Mouse (Mus musculus): ENCODE measurements around the gene Dip2c. TPM values are rescaled to one million over a fixed set of nuclear protein-coding genes. Genes with fewer than 3 reads are reported as not detected.

Dip2c gene
- polyA plus RNA-seq, 1 experiment from 2014 or later = 13.8 TPM

- H3K4me2 ChIP-seq (ENCODE audit: low read length) = no peak overlapping the region
- H3K9ac ChIP-seq (ENCODE audit: low read depth, low read length) = no peak overlapping the region
- H3K9me3 ChIP-seq (replicated peaks; ENCODE audit: control insufficient read depth, low read length, poor library complexity, severe bottlenecking) = no peaks in the 10 kb centered on the region
- no peaks in the 10 kb centered on the region for H3K36me3 ChIP-seq (ENCODE audit: control insufficient read depth, insufficient read depth, low read length)
- H3K4me3 ChIP-seq (ENCODE audit: low read depth, low read length) = no peak overlapping the region
- WGBS = 96% methylated on average over 1 of the region's 1 CpGs
- no peak for ATAC-seq
- no peak overlapping the region for H3K27ac ChIP-seq (ENCODE audit: low read length)
- H3K4me1 ChIP-seq (ENCODE audit: control insufficient read depth, insufficient read depth, low read length) = no peaks in the 10 kb centered on the region
- H3K27me3 ChIP-seq (ENCODE audit: control insufficient read depth, insufficient read depth, low read depth, low read length) = no peaks in the 10 kb centered on the region
These were observed 197.1 kb downstream of the Dip2c start for GRCm38 (mm10) chr13:9473383-9473782.

- Histone ChIP-seq H3K27me3 (ENCODE audit: control insufficient read depth, insufficient read depth, low read depth, low read length) (no peaks in the 10 kb centered on the region), H3K4me3 (ENCODE audit: low read depth, low read length) (no peak overlapping the region), H3K4me1 (ENCODE audit: control insufficient read depth, insufficient read depth, low read length) (no peaks in the 10 kb centered on the region; the same call in 1 of the 2 replicates), H3K4me2 (ENCODE audit: low read length) (no peak overlapping the region), H3K36me3 (ENCODE audit: control insufficient read depth, insufficient read depth, low read length) (no peaks in the 10 kb centered on the region), H3K9me3 (replicated peaks; ENCODE audit: control insufficient read depth, low read length, poor library complexity, severe bottlenecking) (no peaks in the 10 kb centered on the region), H3K27ac (ENCODE audit: low read length) (no peak overlapping the region), H3K9ac (ENCODE audit: low read depth, low read length) (no peak overlapping the region)
- WGBS = 72% methylated on average over 1 of the region's 1 CpGs
- ATAC-seq = no peak
These were observed 205.4 kb downstream of the Dip2c start for GRCm38 (mm10) chr13:9481722-9482121.

- Histone ChIP-seq H3K27ac (ENCODE audit: low read length) (no peak overlapping the region), H3K4me1 (ENCODE audit: control insufficient read depth, insufficient read depth, low read length) (no peaks in the 10 kb centered on the region; the same call in 1 of the 2 replicates), H3K4me2 (ENCODE audit: low read length) (no peak overlapping the region), H3K9ac (ENCODE audit: low read depth, low read length) (no peak overlapping the region), H3K9me3 (replicated peaks; ENCODE audit: control insufficient read depth, low read length, poor library complexity, severe bottlenecking) (no peaks in the 10 kb centered on the region), H3K27me3 (ENCODE audit: control insufficient read depth, insufficient read depth, low read depth, low read length) (no peaks in the 10 kb centered on the region), H3K36me3 (ENCODE audit: control insufficient read depth, insufficient read depth, low read length) (no peaks in the 10 kb centered on the region), H3K4me3 (ENCODE audit: low read depth, low read length) (no peak overlapping the region)
- ATAC-seq = no peak
- 94% methylated on average over 3 of the region's 3 CpGs for WGBS
These were observed 213.4 kb downstream of the Dip2c start for GRCm38 (mm10) chr13:9489696-9490095.

- Histone ChIP-seq H3K27me3 (ENCODE audit: control insufficient read depth, insufficient read depth, low read depth, low read length) (no peaks in the 10 kb centered on the region), H3K4me2 (ENCODE audit: low read length) (0 out of 2 replicates have a peak overlapping the region, but pooled peaks have one; percentile 26), H3K4me3 (ENCODE audit: low read depth, low read length) (peak overlapping the region; percentile 1; the same call in 1 of the 2 replicates), H3K36me3 (ENCODE audit: control insufficient read depth, insufficient read depth, low read length) (no peaks in the 10 kb centered on the region), H3K4me1 (ENCODE audit: control insufficient read depth, insufficient read depth, low read length) (no peaks in the 10 kb centered on the region), H3K9ac (ENCODE audit: low read depth, low read length) (no peak overlapping the region), H3K9me3 (replicated peaks; ENCODE audit: control insufficient read depth, low read length, poor library complexity, severe bottlenecking) (no peaks in the 10 kb centered on the region), H3K27ac (ENCODE audit: low read length) (no peak overlapping the region)
- no peak for ATAC-seq
- 71% methylated on average over 21 of the region's 21 CpGs for WGBS
These were observed 218.4 kb downstream of the Dip2c start for GRCm38 (mm10) chr13:9494726-9495125.

- 81% methylated on average over 6 of the region's 6 CpGs for WGBS
- no peak for ATAC-seq
These were observed 228.0 kb downstream of the Dip2c start for GRCm38 (mm10) chr13:9504118-9504856.

GRCm38 (mm10) chr13:9538556-9538955 lies 262.2 kb downstream of the Dip2c start:
- H3K36me3 ChIP-seq (ENCODE audit: control insufficient read depth, insufficient read depth, low read length) = 0 out of 2 replicates have a peak, but pooled peaks cover 2% of the 10 kb centered on the region
- no peak overlapping the region for H3K4me2 ChIP-seq (ENCODE audit: low read length)
- no peak for ATAC-seq
- H3K4me3 ChIP-seq (ENCODE audit: low read depth, low read length) = no peak overlapping the region
- no peaks in the 10 kb centered on the region for H3K9me3 ChIP-seq (replicated peaks; ENCODE audit: control insufficient read depth, low read length, poor library complexity, severe bottlenecking)
- H3K4me1 ChIP-seq (ENCODE audit: control insufficient read depth, insufficient read depth, low read length) = no peaks in the 10 kb centered on the region
- no peak overlapping the region for H3K9ac ChIP-seq (ENCODE audit: low read depth, low read length)
- H3K27ac ChIP-seq (ENCODE audit: low read length) = no peak overlapping the region
- no peaks in the 10 kb centered on the region for H3K27me3 ChIP-seq (ENCODE audit: control insufficient read depth, insufficient read depth, low read depth, low read length)

More at GRCm38 (mm10) chr13:9504118-9504856, 228.0 kb downstream of the Dip2c start:
- H3K4me2 ChIP-seq (ENCODE audit: low read length) = no peak overlapping the region
- H3K36me3 ChIP-seq (ENCODE audit: control insufficient read depth, insufficient read depth, low read length) = no peaks in the 10 kb centered on the region
- no peak overlapping the region for H3K4me3 ChIP-seq (ENCODE audit: low read depth, low read length)
- H3K9me3 ChIP-seq (replicated peaks; ENCODE audit: control insufficient read depth, low read length, poor library complexity, severe bottlenecking) = no peaks in the 10 kb centered on the region
- H3K27ac ChIP-seq (ENCODE audit: low read length) = no peak overlapping the region
- no peak overlapping the region for H3K9ac ChIP-seq (ENCODE audit: low read depth, low read length)
- no peaks in the 10 kb centered on the region for H3K27me3 ChIP-seq (ENCODE audit: control insufficient read depth, insufficient read depth, low read depth, low read length)
- no peaks in the 10 kb centered on the region; the same call in 1 of the 2 replicates for H3K4me1 ChIP-seq (ENCODE audit: control insufficient read depth, insufficient read depth, low read length)

GRCm38 (mm10) chr13:9547698-9548344 lies 271.5 kb downstream of the Dip2c start:
- Histone ChIP-seq H3K27ac (ENCODE audit: low read length) (no peak overlapping the region), H3K4me1 (ENCODE audit: control insufficient read depth, insufficient read depth, low read length) (0 out of 2 replicates have a peak, but pooled peaks cover 3% of the 10 kb centered on the region), H3K9ac (ENCODE audit: low read depth, low read length) (no peak overlapping the region), H3K4me3 (ENCODE audit: low read depth, low read length) (no peak overlapping the region), H3K36me3 (ENCODE audit: control insufficient read depth, insufficient read depth, low read length) (no peaks in the 10 kb centered on the region), H3K9me3 (replicated peaks; ENCODE audit: control insufficient read depth, low read length, poor library complexity, severe bottlenecking) (no peaks in the 10 kb centered on the region), H3K27me3 (ENCODE audit: control insufficient read depth, insufficient read depth, low read depth, low read length) (no peaks in the 10 kb centered on the region), H3K4me2 (ENCODE audit: low read length) (no peak overlapping the region)
- no peak for ATAC-seq
- 16% methylated on average over 9 of the region's 9 CpGs for WGBS

- WGBS = 100% methylated on average over 1 of the region's 1 CpGs
- Histone ChIP-seq H3K9ac (ENCODE audit: low read depth, low read length) (no peak overlapping the region), H3K4me1 (ENCODE audit: control insufficient read depth, insufficient read depth, low read length) (no peaks in the 10 kb centered on the region), H3K4me3 (ENCODE audit: low read depth, low read length) (no peak overlapping the region), H3K9me3 (replicated peaks; ENCODE audit: control insufficient read depth, low read length, poor library complexity, severe bottlenecking) (no peaks in the 10 kb centered on the region), H3K4me2 (ENCODE audit: low read length) (no peak overlapping the region), H3K27me3 (ENCODE audit: control insufficient read depth, insufficient read depth, low read depth, low read length) (no peaks in the 10 kb centered on the region), H3K27ac (ENCODE audit: low read length) (no peak overlapping the region), H3K36me3 (ENCODE audit: control insufficient read depth, insufficient read depth, low read length) (peaks cover 9% of the 10 kb centered on the region)
- ATAC-seq = no peak
These were observed 285.8 kb downstream of the Dip2c start for GRCm38 (mm10) chr13:9562099-9562498.

- no peak overlapping the region for H3K9ac ChIP-seq (ENCODE audit: low read depth, low read length)
- H3K9me3 ChIP-seq (replicated peaks; ENCODE audit: control insufficient read depth, low read length, poor library complexity, severe bottlenecking) = no peaks in the 10 kb centered on the region
- ATAC-seq = no peak
- WGBS = 9% methylated on average over 2 of the region's 2 CpGs
- H3K4me3 ChIP-seq (ENCODE audit: low read depth, low read length) = no peak overlapping the region
- no peaks in the 10 kb centered on the region for H3K27me3 ChIP-seq (ENCODE audit: control insufficient read depth, insufficient read depth, low read depth, low read length)
- H3K27ac ChIP-seq (ENCODE audit: low read length) = no peak overlapping the region
- H3K4me1 ChIP-seq (ENCODE audit: control insufficient read depth, insufficient read depth, low read length) = no peaks in the 10 kb centered on the region
- H3K36me3 ChIP-seq (ENCODE audit: control insufficient read depth, insufficient read depth, low read length) = peaks cover 9% of the 10 kb centered on the region
- no peak overlapping the region for H3K4me2 ChIP-seq (ENCODE audit: low read length)
These were observed 286.6 kb downstream of the Dip2c start for GRCm38 (mm10) chr13:9562921-9563320.
